Mouse (Mus musculus) small intestine, adult 2 months (tissue): ENCODE measurements around the gene Hist1h2ab.

Source experiments
- CTCF ChIP-seq: fragments of 200-500 bp; IDR thresholded peaks from 2 replicates; pipeline ENCODE4 v1.5.1; 2012; ENCODE audit warnings: low read depth, mild to moderate bottlenecking, control low read depth, inconsistent platforms, low read length, moderate library complexity, mixed read lengths; ENCODE audit not compliant: insufficient replicate concordance, insufficient read length; ENCODE audit errors: extremely low read depth
- POLR2A ChIP-seq: fragments of 200-500 bp; IDR thresholded peaks from 2 replicates; pipeline ENCODE4 v1.6.1; 2012; ENCODE audit warnings: low read depth, mild to moderate bottlenecking, control low read depth, inconsistent platforms, low read length, moderate library complexity

- TF ChIP-seq POLR2A (no peak), CTCF (no peak)
Measured at GRCm38 (mm10) chr13:23763242-23763585, 12.3 kb downstream of the Hist1h2ab start.
